Mouse (Mus musculus): ENCODE measurements around the gene Slc40a1. TPM values are rescaled to one million over a fixed set of nuclear protein-coding genes. Genes with fewer than 3 reads are reported as not detected.

The Slc40a1 gene
- total RNA-seq, 2 experiments from 2014 or later: 7.0 to 9.8 TPM

DNA sequence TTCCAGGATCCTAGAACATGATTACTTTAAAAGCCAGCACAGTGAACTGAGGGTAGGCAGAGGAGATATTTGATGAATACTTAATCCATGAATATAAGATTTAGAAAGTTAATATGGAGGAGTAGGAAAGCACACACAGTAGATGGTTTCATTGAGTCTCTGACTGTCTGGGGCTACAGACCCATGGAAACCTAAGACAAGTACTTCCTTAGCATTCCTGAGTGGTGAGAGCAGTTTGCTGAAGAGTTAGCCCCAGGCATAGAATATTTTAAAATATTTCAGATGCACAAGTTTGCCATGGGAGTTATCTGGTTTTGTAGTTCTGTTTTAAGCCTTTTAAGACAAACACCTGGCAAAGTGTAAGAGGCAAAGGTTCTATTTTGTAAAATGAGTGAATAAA lies 65.2 kb downstream of the Slc40a1 start:
- intact Hi-C loops (cut with DNase I): no loop called here
- DNase-seq (ENCODE audit: extremely low spot score in 1 of 2, low spot score in 2 of 2): no peak
- TF ChIP-seq CTCF (IDR thresholded peaks at IDR 0.05): no peak
- H3K4me3 ChIP-seq: no peak overlapping the region
- H3K27ac ChIP-seq: no peak overlapping the region

DNA sequence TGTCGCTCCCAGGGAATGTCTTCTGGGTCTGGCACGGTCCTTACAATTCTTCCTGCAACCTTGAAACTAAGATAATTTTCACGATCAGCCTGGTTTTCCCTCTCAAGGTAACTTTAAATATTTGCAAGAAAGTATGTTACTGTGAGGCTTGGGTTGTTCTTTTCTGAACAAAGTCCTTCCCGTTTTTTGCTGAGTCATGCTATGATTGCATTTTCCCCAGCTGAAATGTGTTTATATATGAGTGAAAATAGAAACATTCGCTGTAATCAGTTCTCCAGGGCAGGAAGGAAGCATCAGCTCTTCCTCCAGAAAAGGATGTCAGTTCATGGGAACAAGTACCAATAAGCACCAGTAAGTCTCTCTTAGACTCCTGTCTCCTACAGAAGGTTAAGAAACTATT lies 66.0 kb downstream of the Slc40a1 start:
- no peak for TF ChIP-seq CTCF (IDR thresholded peaks at IDR 0.05)
- DNase-seq (ENCODE audit: extremely low spot score in 1 of 2, low spot score in 2 of 2): no peak
- Histone ChIP-seq H3K4me3 (no peak overlapping the region), H3K27ac (no peak overlapping the region)
- intact Hi-C loops (cut with DNase I): no loop called here

Other genes starting within 250 kb of the Slc40a1 start
- gene Wdr75, start 131.4 kb downstream of the Slc40a1 start, total RNA-seq (2021): 10 to 100 TPM; 36.9 to 43.2 TPM
- not detected for gene Gm5269, start 36.2 kb downstream of the Slc40a1 start, total RNA-seq (2021)
- 1 to 10 TPM; 1.3 to 1.8 TPM for gene Dnah7b, start 139.8 kb upstream of the Slc40a1 start, total RNA-seq (2021)